In genomic region chr7:113705929-113706328, GRCm38 (mm10) we compare ENCODE assay signal across 16 mouse cellular contexts. TPM values are rescaled to one million over a fixed set of nuclear protein-coding genes. Genes with fewer than 3 reads are reported as not detected.
DNase-seq lines count a peak whose midpoint lies in the region; TF ChIP-seq lines count a peak whose summit lies in the region.
"Had no signal": no experiment of that assay in that cellular context is flagged by ENCODE, and none has a peak within 500 bp of the region (broad histone marks: within the 10 kb centered on the region; RNA-seq: fewer than 3 reads in every experiment).

No protein-coding gene starts in this region.

- H3K27ac ChIP-seq in layer of hippocampus, adult 2 months = no peak overlapping the region
- H3K27ac ChIP-seq: forebrain, embryonic 12.5 days; heart, embryonic 15.5 days; hindbrain, embryonic 13.5 days; limb, embryonic 12.5 days; midbrain, embryonic 13.5 days; neural tube, embryonic 12.5 days had no signal

- DNase-seq in layer of hippocampus, adult 2 months (ENCODE audit: low spot score in 2 of 2) = no peak
- DNase-seq in layer of hippocampus, adult 18-20 months (ENCODE audit: low spot score in 2 of 2) = no peak
- DNase-seq in thymus, postnatal 25 days = peak; percentile 3
- DNase-seq in thymus, postnatal 10 days (ENCODE audit: low spot score in 2 of 2) = no peak
- peak; percentile 43 for DNase-seq in R1 (ENCODE audit: low read depth, low spot score)
- DNase-seq in cerebellum, postnatal 14 days = no peak
- DNase-seq in right cerebral cortex, postnatal 14 days = no peak
- DNase-seq: kidney, postnatal 14 days; layer of hippocampus, postnatal 36 days; spleen, adult 18-20 months had no signal

- H3K4me3 ChIP-seq in layer of hippocampus, adult 2 months = no peak overlapping the region
- H3K4me3 ChIP-seq: forebrain, embryonic 12.5 days; heart, embryonic 15.5 days; hindbrain, embryonic 13.5 days; limb, embryonic 12.5 days; midbrain, embryonic 13.5 days; neural tube, embryonic 12.5 days had no signal

- TF ChIP-seq CTCF in layer of hippocampus, adult 2 months (conservative IDR thresholded peaks at IDR 0.05) = peak; percentile 53

RNA-seq across cellular contexts. Expression of gene Spon1, which starts 59.9 kb away (rescaled TPM):
- 10 to 100 TPM; 68.1 to 68.6 TPM for total RNA-seq in layer of hippocampus, adult 2 months (2021)
- 10 to 100 TPM; 63.6 to 67.6 TPM for total RNA-seq in layer of hippocampus, adult 18-20 months (2021)

Comparison
In these comparisons a context has a peak if more than half of its experiments do, and no peak if none do; other contexts are left out.
1. DNase-seq: peak in thymus, postnatal 25 days (single experiment) and R1 (single experiment); none in layer of hippocampus, adult 2 months (0 of 2), layer of hippocampus, adult 18-20 months (0 of 2), thymus, postnatal 10 days (0 of 2), cerebellum, postnatal 14 days (0 of 2) and right cerebral cortex, postnatal 14 days (single experiment).